ENCODE assay signal across 8 mouse cellular contexts in genomic region chr4:62454995-62455394, GRCm38 (mm10). TPM values are rescaled to one million over a fixed set of nuclear protein-coding genes. Genes with fewer than 3 reads are reported as not detected.
DNase-seq lines count a peak whose midpoint lies in the region; ATAC-seq and TF ChIP-seq lines count a peak whose summit lies in the region.

No protein-coding gene starts in this region.

- no peak overlapping the region for H3K27ac ChIP-seq in cerebellum, adult 2 months (ENCODE audit: insufficient read depth, low read length)
- no peak overlapping the region for H3K27ac ChIP-seq in hindbrain, embryonic 16.5 days (ENCODE audit: low read depth, low read length)

- TF ChIP-seq POLR2A in cerebellum, adult 2 months (IDR thresholded peaks at IDR 0.05; ENCODE audit: borderline replicate concordance, insufficient read depth, low read length), result no peak

- H3K36me3 ChIP-seq in hindbrain, embryonic 16.5 days (ENCODE audit: control insufficient read depth, insufficient read depth, low read length), result no peaks in the 10 kb centered on the region

- TF ChIP-seq CTCF in cerebellum, adult 2 months (IDR thresholded peaks at IDR 0.05; ENCODE audit: borderline replicate concordance, insufficient read depth, low read depth, low read length), result peak; percentile 39; the same call in 1 of the 2 replicates

- H3K4me2 ChIP-seq in hindbrain, embryonic 16.5 days (ENCODE audit: low read length), result no peak overlapping the region

- H3K4me3 ChIP-seq in cerebellum, adult 2 months (replicated peaks; ENCODE audit: insufficient read depth, low read depth, low read length), result no peak overlapping the region
- no peak overlapping the region for H3K4me3 ChIP-seq in hindbrain, embryonic 16.5 days (ENCODE audit: low read length)

- H3K9ac ChIP-seq in hindbrain, embryonic 16.5 days (ENCODE audit: low read depth, low read length), result no peak overlapping the region

- no peak for DNase-seq in frontal cortex, postnatal 25 days (ENCODE audit: low spot score in 2 of 2)
- DNase-seq in right cerebral cortex, postnatal 14 days, result peak; percentile 35
- DNase-seq in right cerebral cortex, postnatal 36 days (ENCODE audit: low spot score in 2 of 2), result no peak
- DNase-seq in cerebellum, adult 2 months, result peak; percentile 25 to 42
- DNase-seq in lung, adult 18-20 months, result peak; percentile 24 to 33
- DNase-seq in telencephalon, adult 2 months (ENCODE audit: low read depth, low spot score), result peak; percentile 10

- no peaks in the 10 kb centered on the region for H3K27me3 ChIP-seq in cerebellum, adult 2 months (ENCODE audit: control insufficient read depth, insufficient read depth, low read length)
- H3K27me3 ChIP-seq in hindbrain, embryonic 16.5 days (replicated peaks; ENCODE audit: control insufficient read depth, insufficient read depth, low read length), result no peaks in the 10 kb centered on the region

- no peaks in the 10 kb centered on the region for H3K4me1 ChIP-seq in cerebellum, adult 2 months (ENCODE audit: control insufficient read depth, insufficient read depth, low read length)
- no peaks in the 10 kb centered on the region for H3K4me1 ChIP-seq in hindbrain, embryonic 16.5 days (ENCODE audit: control insufficient read depth, insufficient read depth, low read depth, low read length)

- no peaks in the 10 kb centered on the region for H3K9me3 ChIP-seq in hindbrain, embryonic 16.5 days (ENCODE audit: control insufficient read depth, low read length)

- 45% methylated on average over 5 of the region's 5 CpGs for WGBS in cerebellum, adult 2 months
- 63% methylated on average over 5 of the region's 5 CpGs for WGBS in hindbrain, embryonic 16.5 days

- ATAC-seq in frontal cortex, adult (ENCODE audit: low TSS enrichment), result peak; percentile 82
- ATAC-seq in hindbrain, embryonic 16.5 days, result peak; percentile 50; the same call in 1 of the 2 replicates

RNA-seq across cellular contexts. Expression of gene Wdr31, which starts 15.7 kb away (rescaled TPM):
- 3.1 and 3.9 TPM in 2 replicates for polyA plus RNA-seq in cerebellum, adult 2 months (2012; rRNA removed)
- 14.4 and 16.0 TPM in 2 replicates for polyA plus RNA-seq in hindbrain, embryonic 16.5 days (2015; fragmentation: Nextera tagmentation; extraction: Ambion mirVana)

RNA-seq across cellular contexts. Expression of gene Rnf183, which starts 19.9 kb away (rescaled TPM):
- 0.07 TPM in 1 of 2 replicates, not detected in the other for polyA plus RNA-seq in cerebellum, adult 2 months (2012; rRNA removed)
- 0.29 TPM in 1 of 2 replicates, not detected in the other for polyA plus RNA-seq in hindbrain, embryonic 16.5 days (2015; fragmentation: Nextera tagmentation; extraction: Ambion mirVana)

RNA-seq across cellular contexts. Expression of gene Bspry, which starts 24.9 kb away (rescaled TPM):
- 1.2 and 1.3 TPM in 2 replicates for polyA plus RNA-seq in cerebellum, adult 2 months (2012; rRNA removed)
- 0.63 and 0.80 TPM in 2 replicates for polyA plus RNA-seq in hindbrain, embryonic 16.5 days (2015; fragmentation: Nextera tagmentation; extraction: Ambion mirVana)

RNA-seq across cellular contexts. Expression of gene Prpf4, which starts 46.4 kb away (rescaled TPM):
- 20.4 and 21.2 TPM in 2 replicates for polyA plus RNA-seq in cerebellum, adult 2 months (2012; rRNA removed)
- polyA plus RNA-seq in hindbrain, embryonic 16.5 days (2015; fragmentation: Nextera tagmentation; extraction: Ambion mirVana), result 12.4 and 15.8 TPM in 2 replicates

RNA-seq across cellular contexts. Expression of gene Cdc26, which starts 46.6 kb away (rescaled TPM):
- polyA plus RNA-seq in cerebellum, adult 2 months (2012; rRNA removed), result 55.0 and 65.8 TPM in 2 replicates
- 71.0 and 72.2 TPM in 2 replicates for polyA plus RNA-seq in hindbrain, embryonic 16.5 days (2015; fragmentation: Nextera tagmentation; extraction: Ambion mirVana)

Comparison
In these comparisons a context has a peak if more than half of its experiments do, and no peak if none do; other contexts are left out.
1. DNase-seq: peak in right cerebral cortex, postnatal 14 days (single experiment), cerebellum, adult 2 months (2 of 2), lung, adult 18-20 months (2 of 2) and telencephalon, adult 2 months (single experiment); none in frontal cortex, postnatal 25 days (0 of 2) and right cerebral cortex, postnatal 36 days (0 of 2).